Mouse (Mus musculus): ENCODE measurements around the gene Cx3cl1. TPM values are rescaled to one million over a fixed set of nuclear protein-coding genes. Genes with fewer than 3 reads are reported as not detected.

The Cx3cl1 gene
- polyA plus RNA-seq, 1 experiment from 2014 or later = 6.1 TPM

- H3K4me3 ChIP-seq (ENCODE audit: low read depth, low read length) = no peak overlapping the region
- 94% methylated on average over 4 of the region's 4 CpGs for WGBS
- no peak overlapping the region for H3K4me2 ChIP-seq (ENCODE audit: low read depth)
- DNase-seq (ENCODE audit: low spot score) (no peak), ATAC-seq (ENCODE audit: insufficient read depth, low FRiP score, low TSS enrichment) (no peak)
- H3K36me3 ChIP-seq (ENCODE audit: control insufficient read depth, insufficient read depth, low read length) = no peaks in the 10 kb centered on the region
- no peak overlapping the region for H3K9ac ChIP-seq (ENCODE audit: low read length)
- H3K4me1 ChIP-seq (ENCODE audit: control insufficient read depth, insufficient read depth, low read length) = no peaks in the 10 kb centered on the region
- no peak overlapping the region for H3K27ac ChIP-seq (ENCODE audit: low read depth, low read length)
- no peaks in the 10 kb centered on the region for H3K9me3 ChIP-seq (ENCODE audit: control insufficient read depth, low read length)
- H3K27me3 ChIP-seq (ENCODE audit: control insufficient read depth, insufficient read depth, low read length) = no peaks in the 10 kb centered on the region
Measured at GRCm38 (mm10) chr8:94741726-94742125, 30.1 kb upstream of the Cx3cl1 start.

DNA sequence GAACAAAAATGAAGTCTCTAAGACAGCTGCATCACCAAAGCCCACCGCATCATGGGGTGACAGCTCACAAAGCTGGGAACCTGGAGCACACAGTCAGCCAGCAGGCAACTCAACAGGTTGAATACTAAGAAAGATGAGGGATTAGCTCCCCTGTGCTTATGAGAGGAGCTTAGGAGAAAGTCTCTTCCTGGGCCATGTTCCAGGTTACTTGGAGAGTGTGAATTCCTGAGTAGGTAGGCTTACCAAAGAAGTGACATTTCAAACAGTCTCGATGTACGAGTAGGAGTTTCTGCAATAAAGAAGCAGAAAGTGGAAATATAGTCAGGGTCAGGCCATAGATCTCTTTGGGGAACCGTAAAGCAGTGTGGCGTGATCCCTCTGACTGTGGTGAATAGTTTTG lies 27.3 kb upstream of the Cx3cl1 start:
- no peak for ATAC-seq (ENCODE audit: insufficient read depth, low FRiP score, low TSS enrichment)

GRCm38 (mm10) chr8:94744972-94745371 lies 26.8 kb upstream of the Cx3cl1 start:
- no peaks in the 10 kb centered on the region for H3K36me3 ChIP-seq (ENCODE audit: control insufficient read depth, insufficient read depth, low read length)
- H3K4me2 ChIP-seq (ENCODE audit: low read depth) = no peak overlapping the region
- no peak for ATAC-seq (ENCODE audit: insufficient read depth, low FRiP score, low TSS enrichment)
- no peak for DNase-seq (ENCODE audit: low spot score)
- no peak overlapping the region for H3K9ac ChIP-seq (ENCODE audit: low read length)
- H3K4me3 ChIP-seq (ENCODE audit: low read depth, low read length) = no peak overlapping the region
- no peaks in the 10 kb centered on the region for H3K27me3 ChIP-seq (ENCODE audit: control insufficient read depth, insufficient read depth, low read length)
- no peak overlapping the region for H3K27ac ChIP-seq (ENCODE audit: low read depth, low read length)
- H3K9me3 ChIP-seq (ENCODE audit: control insufficient read depth, low read length) = no peaks in the 10 kb centered on the region
- 83% methylated on average over 9 of the region's 9 CpGs for WGBS
- H3K4me1 ChIP-seq (ENCODE audit: control insufficient read depth, insufficient read depth, low read length) = no peaks in the 10 kb centered on the region

More for the DNA sequence above, 27.3 kb upstream of the Cx3cl1 start:
- Histone ChIP-seq H3K27ac (ENCODE audit: low read depth, low read length) (no peak overlapping the region), H3K4me2 (ENCODE audit: low read depth) (no peak overlapping the region), H3K9ac (ENCODE audit: low read length) (no peak overlapping the region), H3K9me3 (ENCODE audit: control insufficient read depth, low read length) (no peaks in the 10 kb centered on the region), H3K27me3 (ENCODE audit: control insufficient read depth, insufficient read depth, low read length) (no peaks in the 10 kb centered on the region), H3K4me1 (ENCODE audit: control insufficient read depth, insufficient read depth, low read length) (no peaks in the 10 kb centered on the region), H3K4me3 (ENCODE audit: low read depth, low read length) (no peak overlapping the region), H3K36me3 (ENCODE audit: control insufficient read depth, insufficient read depth, low read length) (no peaks in the 10 kb centered on the region)
- no peak for DNase-seq (ENCODE audit: low spot score)
- 92% methylated on average over 5 of the region's 5 CpGs for WGBS

- Histone ChIP-seq H3K27me3 (ENCODE audit: control insufficient read depth, insufficient read depth, low read length) (no peaks in the 10 kb centered on the region), H3K4me1 (ENCODE audit: control insufficient read depth, insufficient read depth, low read length) (no peaks in the 10 kb centered on the region), H3K27ac (ENCODE audit: low read depth, low read length) (no peak within 1 kb of the TSS), H3K4me2 (ENCODE audit: low read depth) (no peak within 1 kb of the TSS), H3K36me3 (ENCODE audit: control insufficient read depth, insufficient read depth, low read length) (no peaks in the 10 kb centered on the region), H3K9ac (ENCODE audit: low read length) (no peak within 1 kb of the TSS), H3K4me3 (ENCODE audit: low read depth, low read length) (no peak within 1 kb of the TSS), H3K9me3 (ENCODE audit: control insufficient read depth, low read length) (no peaks in the 10 kb centered on the region)
- DNase-seq (ENCODE audit: low spot score) (no peak), ATAC-seq (ENCODE audit: insufficient read depth, low FRiP score, low TSS enrichment) (no peak)
- WGBS = 90% methylated on average over 7 of the region's 7 CpGs
Measured at GRCm38 (mm10) chr8:94745476-94746184, 26.2 kb upstream of the Cx3cl1 start, which contains the start of gene Ccl22. Gene Ccl22 (plus strand): TSS chr8:94745590.

DNA sequence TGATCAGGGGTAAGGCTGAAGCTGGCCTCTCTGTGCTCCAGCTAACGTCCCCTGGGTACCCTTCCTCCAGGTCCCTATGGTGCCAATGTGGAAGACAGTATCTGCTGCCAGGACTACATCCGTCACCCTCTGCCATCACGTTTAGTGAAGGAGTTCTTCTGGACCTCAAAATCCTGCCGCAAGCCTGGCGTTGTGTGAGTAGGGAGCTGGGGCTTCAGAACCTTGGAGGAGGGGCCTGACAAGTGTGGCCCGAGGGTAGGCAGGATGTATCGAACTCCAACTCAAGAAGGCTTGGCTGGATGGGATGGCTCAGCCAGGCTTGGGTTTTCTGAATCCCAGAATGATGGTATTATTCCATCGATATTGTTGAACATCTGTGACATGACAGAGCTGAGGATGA lies 25.0 kb upstream of the Cx3cl1 start:
- Histone ChIP-seq H3K27ac (ENCODE audit: low read depth, low read length) (no peak overlapping the region), H3K36me3 (ENCODE audit: control insufficient read depth, insufficient read depth, low read length) (no peaks in the 10 kb centered on the region), H3K4me3 (ENCODE audit: low read depth, low read length) (no peak overlapping the region), H3K9me3 (ENCODE audit: control insufficient read depth, low read length) (no peaks in the 10 kb centered on the region), H3K4me1 (ENCODE audit: control insufficient read depth, insufficient read depth, low read length) (no peaks in the 10 kb centered on the region), H3K27me3 (ENCODE audit: control insufficient read depth, insufficient read depth, low read length) (no peaks in the 10 kb centered on the region), H3K9ac (ENCODE audit: low read length) (no peak overlapping the region), H3K4me2 (ENCODE audit: low read depth) (no peak overlapping the region)
- DNase-seq (ENCODE audit: low spot score) = no peak
- WGBS = 86% methylated on average over 8 of the region's 8 CpGs
- no peak for ATAC-seq (ENCODE audit: insufficient read depth, low FRiP score, low TSS enrichment)

GRCm38 (mm10) chr8:94748363-94748762 lies 23.4 kb upstream of the Cx3cl1 start:
- Histone ChIP-seq H3K27me3 (ENCODE audit: control insufficient read depth, insufficient read depth, low read length) (no peaks in the 10 kb centered on the region), H3K4me2 (ENCODE audit: low read depth) (no peak overlapping the region), H3K4me3 (ENCODE audit: low read depth, low read length) (no peak overlapping the region), H3K27ac (ENCODE audit: low read depth, low read length) (no peak overlapping the region), H3K9me3 (ENCODE audit: control insufficient read depth, low read length) (no peaks in the 10 kb centered on the region), H3K4me1 (ENCODE audit: control insufficient read depth, insufficient read depth, low read length) (no peaks in the 10 kb centered on the region), H3K9ac (ENCODE audit: low read length) (no peak overlapping the region), H3K36me3 (ENCODE audit: control insufficient read depth, insufficient read depth, low read length) (no peaks in the 10 kb centered on the region)
- DNase-seq (ENCODE audit: low spot score) (no peak), ATAC-seq (ENCODE audit: insufficient read depth, low FRiP score, low TSS enrichment) (no peak)
- WGBS = 68% methylated on average over 4 of the region's 4 CpGs

DNA sequence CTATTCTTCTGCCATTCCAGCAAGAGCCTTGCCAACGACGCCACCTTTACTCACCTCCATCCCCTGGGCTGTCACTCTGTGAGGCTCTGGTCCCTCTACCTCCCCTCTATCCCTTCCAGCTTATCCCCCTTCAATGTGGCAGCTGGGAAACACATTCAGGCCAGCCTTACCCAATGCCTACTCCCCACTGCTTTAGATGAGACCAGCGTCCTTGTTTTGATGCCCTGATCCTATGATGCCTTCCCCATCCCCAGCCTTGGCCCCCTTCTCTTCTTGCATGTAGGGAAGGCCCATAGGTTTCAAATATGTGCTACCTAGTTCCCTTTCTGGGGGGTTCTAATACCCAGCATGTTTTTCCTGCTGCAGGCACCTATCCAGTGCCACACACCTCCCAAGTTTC lies 21.9 kb upstream of the Cx3cl1 start:
- no peaks in the 10 kb centered on the region for H3K36me3 ChIP-seq (ENCODE audit: control insufficient read depth, insufficient read depth, low read length)
- H3K9ac ChIP-seq (ENCODE audit: low read length) = no peak overlapping the region
- no peak overlapping the region for H3K27ac ChIP-seq (ENCODE audit: low read depth, low read length)
- no peak overlapping the region for H3K4me2 ChIP-seq (ENCODE audit: low read depth)
- H3K9me3 ChIP-seq (ENCODE audit: control insufficient read depth, low read length) = no peaks in the 10 kb centered on the region
- WGBS = 83% methylated on average over 3 of the region's 3 CpGs
- H3K4me3 ChIP-seq (ENCODE audit: low read depth, low read length) = no peak overlapping the region
- ATAC-seq (ENCODE audit: insufficient read depth, low FRiP score, low TSS enrichment) (no peak), DNase-seq (ENCODE audit: low spot score) (no peak)
- H3K4me1 ChIP-seq (ENCODE audit: control insufficient read depth, insufficient read depth, low read length) = no peaks in the 10 kb centered on the region
- H3K27me3 ChIP-seq (ENCODE audit: control insufficient read depth, insufficient read depth, low read length) = no peaks in the 10 kb centered on the region

DNA sequence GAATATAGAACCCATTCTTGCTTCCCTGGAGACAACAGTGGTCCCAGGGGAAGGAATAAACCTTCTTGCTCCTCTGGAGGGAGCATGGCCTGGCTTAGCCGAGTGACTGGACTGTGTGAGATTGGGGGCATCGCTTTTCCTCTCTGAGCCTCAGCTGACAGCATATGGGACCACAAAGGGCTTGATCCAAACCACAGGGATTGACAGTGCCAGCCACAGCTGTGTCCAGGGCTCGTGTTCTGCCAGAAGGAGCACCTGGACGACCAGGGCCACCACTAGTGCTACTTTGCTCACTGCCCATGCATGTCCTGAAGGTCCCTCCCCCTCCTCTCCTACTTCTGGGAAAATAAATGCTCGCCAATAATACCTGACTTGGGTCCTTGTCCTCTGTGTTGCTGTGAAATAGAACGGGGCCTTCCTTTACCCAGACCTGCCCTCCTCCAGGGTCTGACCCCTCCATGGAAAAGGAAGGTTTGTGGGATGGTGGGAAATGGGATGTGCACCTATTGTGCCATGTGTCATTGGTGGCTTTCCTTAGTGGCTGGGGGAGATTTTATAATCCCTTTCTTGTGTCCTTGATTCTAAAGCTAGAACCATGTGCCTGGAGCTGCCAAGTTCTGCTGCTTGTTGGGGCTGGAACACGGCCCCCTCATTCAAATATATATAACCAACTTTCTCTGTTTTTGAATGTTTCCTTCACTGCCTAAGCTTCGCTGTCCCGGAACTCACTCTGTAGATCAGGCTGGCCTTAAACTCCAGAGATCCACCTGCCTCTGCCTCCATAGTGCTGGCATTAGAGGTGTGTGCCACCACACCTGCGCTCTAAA lies 20.6 kb upstream of the Cx3cl1 start:
- Histone ChIP-seq H3K27me3 (ENCODE audit: control insufficient read depth, insufficient read depth, low read length) (no peaks in the 10 kb centered on the region), H3K4me3 (ENCODE audit: low read depth, low read length) (no peak overlapping the region), H3K9me3 (ENCODE audit: control insufficient read depth, low read length) (no peaks in the 10 kb centered on the region), H3K4me2 (ENCODE audit: low read depth) (no peak overlapping the region), H3K9ac (ENCODE audit: low read length) (no peak overlapping the region), H3K27ac (ENCODE audit: low read depth, low read length) (no peak overlapping the region), H3K36me3 (ENCODE audit: control insufficient read depth, insufficient read depth, low read length) (no peaks in the 10 kb centered on the region), H3K4me1 (ENCODE audit: control insufficient read depth, insufficient read depth, low read length) (no peaks in the 10 kb centered on the region)
- no peak for DNase-seq (ENCODE audit: low spot score)
- no peak for ATAC-seq (ENCODE audit: insufficient read depth, low FRiP score, low TSS enrichment)
- WGBS = 88% methylated on average over 10 of the region's 10 CpGs

DNA sequence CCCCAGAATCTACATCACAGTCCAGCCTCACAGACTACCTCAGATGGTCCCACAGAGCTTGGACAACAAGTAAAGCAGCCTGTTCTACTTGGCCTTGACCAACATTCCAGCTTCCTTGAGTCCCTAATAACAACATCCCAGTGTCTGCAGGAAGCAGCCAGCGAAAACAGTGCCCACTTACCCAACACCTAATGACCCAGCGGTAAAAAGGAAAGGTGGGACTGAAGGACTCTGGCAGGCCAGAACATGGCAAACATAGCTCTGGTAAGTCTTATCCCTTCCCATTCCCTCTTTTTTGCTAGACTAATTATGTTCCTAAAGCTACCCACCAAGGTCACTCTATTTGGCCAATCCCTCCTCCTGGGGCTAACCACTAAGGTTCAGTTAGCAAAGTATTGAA lies 17.8 kb upstream of the Cx3cl1 start:
- no peaks in the 10 kb centered on the region for H3K27me3 ChIP-seq (ENCODE audit: control insufficient read depth, insufficient read depth, low read length)
- 90% methylated on average over 2 of the region's 2 CpGs for WGBS
- H3K9ac ChIP-seq (ENCODE audit: low read length) = no peak overlapping the region
- no peak for ATAC-seq (ENCODE audit: insufficient read depth, low FRiP score, low TSS enrichment)
- H3K4me3 ChIP-seq (ENCODE audit: low read depth, low read length) = no peak overlapping the region
- H3K4me2 ChIP-seq (ENCODE audit: low read depth) = no peak overlapping the region
- H3K4me1 ChIP-seq (ENCODE audit: control insufficient read depth, insufficient read depth, low read length) = no peaks in the 10 kb centered on the region
- no peaks in the 10 kb centered on the region for H3K9me3 ChIP-seq (ENCODE audit: control insufficient read depth, low read length)
- no peaks in the 10 kb centered on the region for H3K36me3 ChIP-seq (ENCODE audit: control insufficient read depth, insufficient read depth, low read length)
- no peak for DNase-seq (ENCODE audit: low spot score)
- H3K27ac ChIP-seq (ENCODE audit: low read depth, low read length) = no peak overlapping the region
